Mouse (Mus musculus): ENCODE data around the gene Ifi209. TPM values are rescaled to one million over a fixed set of nuclear protein-coding genes. Genes with fewer than 3 reads are reported as not detected.

Gene Ifi209
- polyA plus RNA-seq, 1 experiment: not detected

- H3K9me3 ChIP-seq (ENCODE audit: control insufficient read depth, low read length): no peaks in the 10 kb centered on the region
- H3K4me3 ChIP-seq (replicated peaks): no peak overlapping the region
- TF ChIP-seq TAL1 (IDR thresholded peaks at IDR 0.05; ENCODE audit: low read length): no peak
- TF ChIP-seq GATA1 (IDR thresholded peaks at IDR 0.05; ENCODE audit: low read length): no peak
Observed at GRCm38 (mm10) chr1:173694270-173694669, 63.6 kb downstream of the Ifi209 start.

More at GRCm38 (mm10) chr1:173694270-173694669, 63.6 kb downstream of the Ifi209 start:
- Histone ChIP-seq H3K36me3 (ENCODE audit: control insufficient read depth) (no peaks in the 10 kb centered on the region), H3K4me1 (ENCODE audit: control insufficient read depth) (no peaks in the 10 kb centered on the region), H3K27me3 (ENCODE audit: control insufficient read depth) (no peaks in the 10 kb centered on the region)

Other genes with a start within 250 kb of the Ifi209 start
- gene Ifi206, start 139.9 kb upstream of the Ifi209 start, polyA plus RNA-seq (2012): 0.12 TPM in 1 of 2 replicates, not detected in the other
- not detected in 2 replicates for gene Ifi214, start 95.0 kb upstream of the Ifi209 start, polyA plus RNA-seq (2012)
- not detected in 2 replicates for gene Ifi213, start 31.6 kb upstream of the Ifi209 start, polyA plus RNA-seq (2012)
- gene Ifi208, start 42.8 kb downstream of the Ifi209 start, polyA plus RNA-seq (2012): 0.01 TPM in 1 of 2 replicates, not detected in the other
- gene Ifi207, start 110.8 kb downstream of the Ifi209 start, polyA plus RNA-seq (2012): not detected in 2 replicates
- gene Ifi204, start 136.0 kb downstream of the Ifi209 start, polyA plus RNA-seq (2012): not detected in 2 replicates